Mouse (Mus musculus) ES-Bruce4 (cell line): ENCODE data around the gene Dlx6.

Experiments
- CTCF ChIP-seq: IDR thresholded peaks from one replicate; pipeline ENCODE4 v1.8.1; 2011; ENCODE audit warnings: low read depth, low read length
- POLR2A ChIP-seq: IDR thresholded peaks from one replicate; pipeline ENCODE4 v1.8.1; 2011; ENCODE audit warnings: low read length; ENCODE audit not compliant: insufficient read depth

- TF ChIP-seq POLR2A = no peak
- peak; percentile 89 for TF ChIP-seq CTCF
These were observed 21.8 kb downstream of the Dlx6 start for GRCm38 (mm10) chr6:6884897-6885296.
